Mouse (Mus musculus) myocyte (in vitro differentiated cells): ENCODE data around the gene Tgfb1. TPM values are rescaled to one million over a fixed set of nuclear protein-coding genes. Genes with fewer than 3 reads are reported as not detected.

Source experiments
- H3K27me3 ChIP-seq: one replicate; pipeline ENCODE4 v1.6.1; 2011; ENCODE audit not compliant: control insufficient read depth, insufficient read depth, insufficient read length
- H3K36me3 ChIP-seq: one replicate; pipeline ENCODE4 v1.6.1; 2011; ENCODE audit not compliant: control insufficient read depth, insufficient read depth
- H3K4me2 ChIP-seq: one replicate; pipeline ENCODE4 v1.6.1; 2011; ENCODE audit warnings: low read depth, control low read depth
- H3K4me3 ChIP-seq: one replicate; pipeline ENCODE4 v1.5.1; 2011; ENCODE audit warnings: mild to moderate bottlenecking, control low read depth, moderate library complexity
- H3K79me2 ChIP-seq: one replicate; pipeline ENCODE4 v1.6.1; 2011; ENCODE audit not compliant: control insufficient read depth, insufficient read depth
- H3ac ChIP-seq: one replicate; pipeline ENCODE4 v1.6.1; 2011; ENCODE audit not compliant: control insufficient read depth, insufficient read length
- CEBPB ChIP-seq: IDR thresholded peaks from 2 replicates; pipeline ENCODE4 v1.6.1; 2011; ENCODE audit warnings: mild to moderate bottlenecking, moderate library complexity; ENCODE audit not compliant: poor library complexity, insufficient read depth, severe bottlenecking
- E2F4 ChIP-seq: IDR thresholded peaks from one replicate; pipeline ENCODE4 v1.6.1; 2011; ENCODE audit warnings: mild to moderate bottlenecking, control low read depth, moderate library complexity; ENCODE audit not compliant: insufficient read depth
- MAX ChIP-seq: IDR thresholded peaks from one replicate; pipeline ENCODE4 v1.6.1; 2011; ENCODE audit warnings: low read depth, mild to moderate bottlenecking, control low read depth
- MYOD1 ChIP-seq, 3 experiments: IDR thresholded peaks; one replicate each; pipeline ENCODE4 v1.6.1; 2011; ENCODE audit warnings: control low read depth in 2 of 3, low read depth in 2 of 3, mild to moderate bottlenecking in 2 of 3, moderate library complexity in 1 of 3; ENCODE audit not compliant: insufficient read length in 2 of 3, control insufficient read depth in 1 of 3
- MYOG ChIP-seq, 3 experiments: IDR thresholded peaks; one replicate each; pipeline ENCODE4 v1.6.1; 2011; ENCODE audit warnings: control low read depth in 2 of 3, low read depth in 2 of 3, mild to moderate bottlenecking in 2 of 3; ENCODE audit not compliant: insufficient read length in 2 of 3, control insufficient read depth in 1 of 3, insufficient read depth in 1 of 3
- POLR2A ChIP-seq: IDR thresholded peaks from one replicate; pipeline ENCODE4 v1.6.1; 2011; ENCODE audit warnings: low read depth, mild to moderate bottlenecking, control low read depth, moderate library complexity; ENCODE audit not compliant: insufficient read length
- POLR2AphosphoS2 ChIP-seq: IDR thresholded peaks from one replicate; pipeline ENCODE4 v1.6.1; 2011; ENCODE audit warnings: low read depth, control low read depth; ENCODE audit not compliant: insufficient read length
- REST ChIP-seq: IDR thresholded peaks from one replicate; pipeline ENCODE4 v1.6.1; 2011; ENCODE audit warnings: mild to moderate bottlenecking, control low read depth, moderate library complexity; ENCODE audit not compliant: insufficient read depth, insufficient read length
- SRF ChIP-seq: IDR thresholded peaks from one replicate; pipeline ENCODE4 v1.6.1; 2011; ENCODE audit warnings: low read depth; ENCODE audit not compliant: control insufficient read depth, insufficient read length
- TCF12 ChIP-seq: IDR thresholded peaks from one replicate; pipeline ENCODE4 v1.6.1; 2011; ENCODE audit warnings: mild to moderate bottlenecking, control low read depth; ENCODE audit not compliant: poor library complexity, insufficient read depth, severe bottlenecking
- TCF3 ChIP-seq: IDR thresholded peaks from one replicate; pipeline ENCODE4 v1.6.1; 2011; ENCODE audit warnings: low read depth, control low read depth; ENCODE audit not compliant: insufficient read length
- USF1 ChIP-seq: IDR thresholded peaks from one replicate; pipeline ENCODE4 v1.6.1; 2011; ENCODE audit warnings: low read depth, mild to moderate bottlenecking, control low read depth, moderate library complexity
- polyA plus RNA-seq: library from polyadenylated mRNA; unstranded; fragments of >200 nt; fragmentation: generic; extraction: Trizol; gene quantifications from one replicate; pipeline ENCODE4 v1.2.1, GENCODE M21; 2012; ENCODE audit warnings: missing spikeins

The Tgfb1 gene
- polyA plus RNA-seq, 1 experiment: 78.2 TPM

GRCm38 (mm10) chr7:25729396-25729795 lies 42.6 kb downstream of the Tgfb1 start:
- Histone ChIP-seq H3K79me2 (no peaks in the 10 kb centered on the region), H3ac (no peak overlapping the region), H3K36me3 (peaks cover 77% of the 10 kb centered on the region), H3K4me3 (no peak overlapping the region), H3K27me3 (no peaks in the 10 kb centered on the region), H3K4me2 (no peak overlapping the region)
- TF ChIP-seq CEBPB: no peak
- no peak for TF ChIP-seq MYOG (IDR thresholded peaks at IDR 0.05; ENCODE audit: control insufficient read depth in 1 of 3, insufficient read depth in 1 of 3, insufficient read length in 2 of 3, low read depth in 2 of 3)
- no peak for TF ChIP-seq REST
- no peak for TF ChIP-seq TCF3
- no peak for TF ChIP-seq POLR2A
- TF ChIP-seq USF1: no peak
- TF ChIP-seq MAX: no peak
- no peak for TF ChIP-seq E2F4
- TF ChIP-seq MYOD1 (IDR thresholded peaks at IDR 0.05; ENCODE audit: control insufficient read depth in 1 of 3, insufficient read length in 2 of 3, low read depth in 2 of 3): no peak

DNA sequence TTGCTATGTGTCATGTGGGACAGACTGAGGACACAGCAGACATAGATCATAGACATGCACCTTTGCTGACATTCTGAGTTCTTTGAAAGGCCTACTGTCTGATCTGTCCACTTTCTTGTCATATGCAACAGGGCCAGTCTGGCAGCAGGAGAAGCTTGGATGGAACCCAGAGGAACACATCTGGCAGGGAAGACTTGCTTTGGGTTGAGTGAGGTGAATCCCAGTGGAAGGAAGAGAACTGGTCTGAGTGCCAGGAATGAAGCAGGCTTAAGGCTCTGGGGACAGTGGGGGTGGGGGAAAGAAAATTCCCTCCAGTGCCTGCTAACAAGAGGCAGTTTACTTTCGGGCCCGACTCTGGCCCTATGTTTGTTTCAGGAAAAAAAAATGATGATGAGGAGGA lies 43.1 kb downstream of the Tgfb1 start:
- no peak for TF ChIP-seq USF1
- no peak for TF ChIP-seq REST
- no peak for TF ChIP-seq CEBPB
- TF ChIP-seq POLR2A: no peak
- no peak for TF ChIP-seq TCF12
- TF ChIP-seq MYOD1 (IDR thresholded peaks at IDR 0.05; ENCODE audit: control insufficient read depth in 1 of 3, insufficient read length in 2 of 3, low read depth in 2 of 3): no peak
- no peak for TF ChIP-seq SRF
- no peak for TF ChIP-seq MAX
- no peak for TF ChIP-seq E2F4
- no peak for TF ChIP-seq TCF3
- H3K27me3 ChIP-seq: no peaks in the 10 kb centered on the region
- no peaks in the 10 kb centered on the region for H3K79me2 ChIP-seq
- H3K4me2 ChIP-seq: no peak overlapping the region
- H3K4me3 ChIP-seq: no peak overlapping the region
- peaks cover 80% of the 10 kb centered on the region for H3K36me3 ChIP-seq
- H3ac ChIP-seq: no peak overlapping the region

- no peaks in the 10 kb centered on the region for H3K79me2 ChIP-seq
- peaks cover 84% of the 10 kb centered on the region for H3K36me3 ChIP-seq
- H3K27me3 ChIP-seq: no peaks in the 10 kb centered on the region
- TF ChIP-seq MAX (no peak), POLR2AphosphoS2 (no peak), CEBPB (no peak), MYOD1 (IDR thresholded peaks at IDR 0.05; ENCODE audit: control insufficient read depth in 1 of 3, insufficient read length in 2 of 3, low read depth in 2 of 3) (no peak)
- H3K4me2 ChIP-seq: no peak overlapping the region
- H3ac ChIP-seq: no peak overlapping the region
- no peak overlapping the region for H3K4me3 ChIP-seq
These were observed 44.7 kb downstream of the Tgfb1 start for GRCm38 (mm10) chr7:25731294-25732055.

DNA sequence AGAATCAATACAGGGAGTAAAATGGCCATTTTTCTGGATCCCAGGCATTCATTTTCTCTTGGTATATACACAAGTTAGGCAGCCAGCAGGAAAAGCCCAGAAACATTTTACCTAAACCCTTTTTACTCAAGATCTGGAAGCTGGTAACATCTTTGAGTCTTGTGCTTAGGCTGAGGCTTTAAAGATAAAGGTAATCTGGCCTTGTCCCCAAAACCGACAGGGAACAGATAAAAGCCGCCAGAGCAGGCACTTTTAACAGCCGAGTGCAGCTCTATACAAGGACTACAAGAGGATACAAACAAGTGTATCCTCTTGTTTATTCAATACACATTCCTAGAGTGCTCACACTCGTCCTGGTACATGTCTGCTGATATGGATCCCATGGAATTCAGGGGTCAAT lies 48.2 kb downstream of the Tgfb1 start:
- Histone ChIP-seq H3K4me3 (no peak overlapping the region), H3K4me2 (no peak overlapping the region), H3K36me3 (peaks cover 81% of the 10 kb centered on the region), H3ac (no peak overlapping the region), H3K27me3 (no peaks in the 10 kb centered on the region), H3K79me2 (no peaks in the 10 kb centered on the region)
- no peak for TF ChIP-seq E2F4
- TF ChIP-seq TCF12: no peak
- TF ChIP-seq MYOG (IDR thresholded peaks at IDR 0.05; ENCODE audit: control insufficient read depth in 1 of 3, insufficient read depth in 1 of 3, insufficient read length in 2 of 3, low read depth in 2 of 3): no peak
- TF ChIP-seq POLR2A: no peak
- TF ChIP-seq TCF3: no peak
- no peak for TF ChIP-seq MYOD1 (IDR thresholded peaks at IDR 0.05; ENCODE audit: control insufficient read depth in 1 of 3, insufficient read length in 2 of 3, low read depth in 2 of 3)

- Histone ChIP-seq H3K4me2 (no peak overlapping the region), H3K4me3 (no peak overlapping the region), H3K27me3 (no peaks in the 10 kb centered on the region), H3K79me2 (no peaks in the 10 kb centered on the region), H3ac (no peak overlapping the region), H3K36me3 (peaks cover 79% of the 10 kb centered on the region)
- TF ChIP-seq REST: no peak
- TF ChIP-seq MYOG (IDR thresholded peaks at IDR 0.05; ENCODE audit: control insufficient read depth in 1 of 3, insufficient read depth in 1 of 3, insufficient read length in 2 of 3, low read depth in 2 of 3): no peak
- no peak for TF ChIP-seq SRF
- TF ChIP-seq POLR2AphosphoS2: no peak
- TF ChIP-seq E2F4: no peak
- no peak for TF ChIP-seq MAX
- TF ChIP-seq POLR2A: no peak
- no peak for TF ChIP-seq TCF3
- no peak for TF ChIP-seq MYOD1 (IDR thresholded peaks at IDR 0.05; ENCODE audit: control insufficient read depth in 1 of 3, insufficient read length in 2 of 3, low read depth in 2 of 3)
- TF ChIP-seq CEBPB: no peak
- TF ChIP-seq TCF12: no peak
- no peak for TF ChIP-seq USF1
These were observed 50.1 kb downstream of the Tgfb1 start for GRCm38 (mm10) chr7:25736920-25737319.
